Mouse (Mus musculus) G1E-ER4 (cell line): Measurements from ENCODE around the gene C130032M10Rik. TPM values are rescaled to one million over a fixed set of nuclear protein-coding genes. Genes with fewer than 3 reads are reported as not detected.

Experiments
- GATA1 ChIP-seq: IDR thresholded peaks from one replicate; pipeline ENCODE4 v1.8.0; 2012; ENCODE audit warnings: low read length, inconsistent platforms
- polyA plus RNA-seq: library from polyadenylated mRNA; stranded (reverse); fragments of >175 nt; gene quantifications from 2 replicates; pipeline ENCODE4 v1.2.3, GENCODE M21; 2012

C130032M10Rik gene
- polyA plus RNA-seq, 1 experiment = not detected

DNA sequence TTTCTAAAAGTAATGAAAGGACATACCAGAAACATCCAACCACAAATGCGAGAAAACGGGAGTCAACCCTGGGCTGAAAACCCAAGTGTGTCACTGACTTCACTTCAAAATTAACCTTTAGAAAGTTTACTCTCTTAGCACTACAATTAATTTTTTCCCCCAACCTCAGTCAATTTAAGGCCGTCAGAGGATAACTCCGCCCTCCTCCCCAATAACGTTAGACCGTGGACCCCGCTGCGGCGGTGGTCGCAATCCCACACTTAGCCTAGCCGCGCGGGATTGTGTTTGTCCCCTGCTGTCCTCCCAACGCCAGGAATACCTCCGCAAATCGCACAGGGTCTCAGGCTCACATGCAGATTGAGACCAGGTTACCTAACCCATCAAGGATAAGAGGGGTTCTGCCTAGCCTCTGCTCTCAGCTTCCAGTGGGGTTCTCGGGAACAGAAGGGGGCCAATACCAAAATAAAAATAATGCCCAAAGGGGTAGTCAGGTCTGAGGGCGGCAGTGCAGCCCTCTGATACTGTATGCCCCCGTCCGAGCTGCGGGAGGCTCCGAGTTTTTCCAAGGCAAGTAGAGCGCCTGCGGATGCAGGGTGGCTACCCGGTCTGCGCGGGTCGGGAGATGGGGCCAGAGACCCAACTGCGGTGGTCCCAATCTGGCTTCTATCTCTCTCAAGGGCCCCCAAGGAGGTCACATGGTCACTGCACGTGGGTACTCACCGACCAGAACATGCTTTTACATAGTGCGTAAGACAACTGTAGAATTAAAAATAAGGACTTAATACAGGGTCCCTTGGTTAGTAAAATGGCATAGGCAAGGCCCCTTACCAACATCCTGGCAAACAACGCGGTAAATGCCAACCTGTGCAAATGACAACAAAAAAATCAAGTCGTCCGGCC is 45.5 kb downstream of the C130032M10Rik start:
- TF ChIP-seq GATA1 = no peak

DNA sequence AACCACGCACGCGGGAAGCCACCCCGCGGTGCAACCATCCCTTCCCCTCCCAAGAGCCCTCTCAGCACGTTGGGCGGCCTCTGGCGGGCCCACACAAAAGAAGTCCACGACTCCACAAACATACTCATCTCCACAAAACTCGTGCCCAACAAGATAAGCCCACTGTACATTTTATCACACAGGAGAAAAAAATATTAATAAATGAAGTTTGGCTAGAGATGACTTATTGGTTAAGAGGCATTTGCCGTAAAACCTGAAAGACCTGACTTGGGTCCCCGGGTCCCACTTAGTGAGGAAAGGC is 46.1 kb downstream of the C130032M10Rik start:
- TF ChIP-seq GATA1 = no peak

DNA sequence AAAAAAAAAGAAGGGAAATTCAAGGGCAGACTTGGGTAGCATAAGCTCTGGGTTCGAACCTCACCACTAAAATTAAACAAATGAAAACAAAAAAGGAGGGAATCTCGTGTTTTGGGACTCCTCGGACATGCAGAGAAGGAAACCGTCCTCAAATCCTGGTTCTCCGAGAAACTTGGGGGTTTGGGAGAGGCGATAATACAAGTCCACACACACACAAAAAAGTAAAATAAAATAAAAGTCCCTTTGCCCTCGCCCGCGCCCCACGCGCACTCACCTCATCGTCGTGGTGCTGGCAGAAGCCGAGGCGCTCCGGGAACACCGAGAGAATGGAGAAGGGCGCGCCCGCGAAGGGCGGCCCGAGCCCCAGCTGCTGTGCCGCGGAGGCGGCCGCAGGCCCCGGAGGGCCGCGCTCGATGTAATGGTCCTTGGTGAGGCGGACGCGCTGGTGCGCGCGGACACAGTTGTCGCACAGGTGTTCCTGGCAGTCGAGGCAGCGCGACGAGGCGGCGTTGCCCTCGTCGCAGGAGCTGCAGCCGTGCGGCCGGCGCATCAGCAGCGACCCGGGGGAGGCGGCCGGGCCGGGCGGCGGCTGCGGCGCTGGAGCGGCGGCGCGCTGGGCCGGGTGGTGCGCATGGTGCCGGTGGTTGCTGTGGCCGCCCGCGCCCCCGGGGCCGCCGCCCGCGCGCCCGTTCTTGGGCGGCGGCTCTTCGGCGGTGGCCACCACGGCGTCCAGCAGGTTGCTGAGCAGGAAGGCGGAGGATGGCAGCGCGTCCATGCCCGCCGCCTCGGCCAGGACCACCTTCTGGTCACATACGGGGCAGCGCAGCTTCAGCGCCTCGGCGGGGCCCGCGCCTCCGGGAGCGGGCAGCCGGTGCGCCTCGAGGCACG is 46.8 kb downstream of the C130032M10Rik start:
- no peak for TF ChIP-seq GATA1

DNA sequence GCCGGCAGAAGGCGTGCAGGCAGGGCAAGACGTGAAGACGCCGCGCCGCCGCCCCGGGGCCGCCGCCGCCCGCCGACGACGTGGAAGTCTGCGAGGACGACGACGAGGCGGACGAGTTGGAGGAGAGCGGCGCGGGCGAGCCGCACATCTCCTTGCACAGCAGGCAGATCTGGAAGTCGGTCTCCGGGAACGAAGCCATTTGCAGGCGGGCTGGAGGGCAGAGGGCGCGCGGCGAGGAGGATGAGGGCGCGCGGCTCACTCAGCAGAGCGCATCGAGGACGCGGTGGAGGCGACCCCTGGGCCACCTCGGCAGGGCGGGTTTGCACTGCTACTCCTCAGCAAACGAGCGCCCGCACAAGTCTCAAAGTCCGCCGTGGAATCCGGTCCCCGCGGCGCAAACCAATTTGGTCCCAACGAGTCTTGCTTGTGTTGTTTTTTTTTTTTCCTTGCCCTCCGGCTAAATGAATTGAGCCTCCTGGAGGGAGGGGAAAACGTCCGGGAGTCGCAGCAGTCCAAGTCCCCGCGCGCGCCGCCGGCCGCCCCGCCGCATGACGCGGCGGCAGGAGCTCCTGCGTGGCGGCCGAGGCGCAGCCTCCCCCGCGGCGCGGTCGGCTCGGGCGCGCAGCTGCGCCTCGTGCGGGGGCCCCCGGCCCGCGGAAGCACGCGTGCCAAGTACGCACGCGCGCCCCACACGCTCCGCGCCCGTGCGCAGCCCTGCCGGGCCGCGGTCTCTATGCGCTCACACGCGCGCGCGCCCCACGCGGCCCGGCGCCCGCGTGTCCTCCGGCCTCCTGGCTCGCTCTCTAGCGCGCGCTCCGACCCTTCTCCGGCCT is 47.6 kb downstream of the C130032M10Rik start:
- TF ChIP-seq GATA1 = no peak

DNA sequence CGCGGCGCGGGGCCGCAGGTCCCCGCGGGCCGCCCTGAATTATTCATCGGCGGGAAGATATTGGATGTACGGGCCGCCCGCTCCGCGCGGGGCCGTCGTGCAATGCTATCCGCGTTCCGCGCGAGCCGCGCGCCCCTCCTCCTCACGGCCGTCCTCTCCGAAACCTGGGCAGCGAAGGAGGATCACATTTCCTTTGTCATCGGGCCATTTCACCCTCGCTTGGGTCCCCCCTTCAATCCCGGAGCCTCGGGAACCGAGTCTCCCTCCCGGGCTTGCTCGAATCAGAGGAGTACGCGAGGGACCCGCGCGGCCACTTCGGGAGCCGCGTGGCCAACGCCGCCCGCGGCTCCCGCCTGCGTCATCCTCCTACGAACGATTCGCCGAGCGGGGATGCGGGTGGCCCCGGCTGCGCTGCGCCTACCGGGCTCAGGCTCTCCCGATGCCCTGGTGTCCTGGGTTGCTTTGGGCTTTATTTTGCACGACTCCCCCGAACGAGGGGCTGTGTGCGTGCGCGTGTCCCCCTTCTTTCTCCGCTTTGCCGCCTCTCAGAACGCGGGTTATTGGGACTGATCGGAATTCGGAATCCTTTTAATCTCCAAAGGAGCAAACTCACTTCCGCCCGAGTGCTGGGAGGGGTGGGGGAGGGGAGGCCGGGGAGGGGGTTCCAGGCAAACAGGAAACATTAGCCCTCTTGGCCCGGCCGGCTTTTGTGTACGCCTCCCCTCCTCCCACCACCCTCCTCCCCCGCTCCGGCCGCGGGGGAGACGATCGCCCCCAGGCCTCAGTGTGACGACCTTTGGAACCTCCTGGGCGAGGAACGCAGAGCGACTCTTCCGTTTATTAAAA is 48.5 kb downstream of the C130032M10Rik start, which contains the start of gene Trim71:
TSS of gene Trim71 (minus strand) at position 609 of the 846 bp plus-strand sequence.
- TF ChIP-seq GATA1 = no peak

DNA sequence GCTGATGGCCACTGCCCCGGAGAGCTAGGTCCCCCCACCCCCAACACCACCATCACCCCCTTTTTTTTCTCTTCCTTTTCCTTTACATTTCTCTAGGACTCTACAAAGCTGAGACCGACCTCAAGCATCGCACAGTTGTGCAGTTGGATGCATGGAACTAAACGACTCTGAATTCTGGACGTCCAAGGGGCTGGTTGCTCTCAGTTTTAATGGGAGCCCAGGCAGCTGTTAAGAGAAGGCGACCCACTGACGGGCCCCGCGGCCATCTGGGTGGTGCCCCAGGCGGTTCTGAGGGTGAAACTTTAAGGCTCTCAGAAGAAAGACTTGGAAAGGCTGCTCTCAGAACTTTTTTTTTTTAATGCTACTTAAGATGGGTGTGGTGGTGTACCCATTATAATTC is 49.2 kb downstream of the C130032M10Rik start:
- no peak for TF ChIP-seq GATA1

Other genes starting within 250 kb of the C130032M10Rik start
- gene Bcl2a1c, start 185.6 kb upstream of the C130032M10Rik start, polyA plus RNA-seq = not detected in 2 replicates
- 7.9 and 8.9 TPM in 2 replicates for gene Crtap, start 125.0 kb upstream of the C130032M10Rik start, polyA plus RNA-seq
- gene Glb1, start 114.6 kb upstream of the C130032M10Rik start, polyA plus RNA-seq = 8.9 and 11.0 TPM in 2 replicates
- gene Tmppe, start 114.6 kb upstream of the C130032M10Rik start, polyA plus RNA-seq = 4.2 and 7.4 TPM in 2 replicates
- not detected in 2 replicates for gene Ccr4, start 10.8 kb upstream of the C130032M10Rik start, polyA plus RNA-seq
- not detected in 2 replicates for gene Trim71, start 48.7 kb downstream of the C130032M10Rik start, polyA plus RNA-seq
- 35.1 and 44.5 TPM in 2 replicates for gene Cnot10, start 124.5 kb downstream of the C130032M10Rik start, polyA plus RNA-seq
- gene Dync1li1, start 173.1 kb downstream of the C130032M10Rik start, polyA plus RNA-seq = 30.2 and 38.4 TPM in 2 replicates
- gene Cmtm6, start 215.4 kb downstream of the C130032M10Rik start, polyA plus RNA-seq = 11.7 and 14.9 TPM in 2 replicates